Mouse (Mus musculus) cerebellum, adult 2 months (tissue): ENCODE results near the gene Acrbp.

Experiments
- CTCF ChIP-seq: fragments of 200-500 bp; IDR thresholded peaks from 2 replicates; pipeline ENCODE4 v1.5.1; 2011; ENCODE audit warnings: low read depth, mild to moderate bottlenecking, control low read depth, low read length, moderate library complexity, borderline replicate concordance; ENCODE audit not compliant: insufficient read depth
- POLR2A ChIP-seq: fragments of 200-500 bp; IDR thresholded peaks from 2 replicates; pipeline ENCODE4 v1.6.1; 2011; ENCODE audit warnings: low read length, control low read depth, borderline replicate concordance; ENCODE audit not compliant: insufficient read depth

GRCm38 (mm10) chr6:125067571-125067995, 18.1 kb downstream of the Acrbp start, which contains the start of gene Lpar5:
- no peak for TF ChIP-seq POLR2A
- no peak for TF ChIP-seq CTCF
